Mouse (Mus musculus) monocyte, adult 2 months (primary cell): ENCODE measurements around the gene D3Ertd254e.
"Not testable (repeated sequence)": the region's sequence is repeated elsewhere in the genome, so short reads cannot be mapped to it uniquely, and the experiment has no call there.

Source experiments
- DNase-seq, 2 experiments: peaks; one replicate each; pipeline ENCODE4 v3.0.0; 2022; ENCODE audit warnings: low spot score in 2 of 2, low read depth in 1 of 2

D3Ertd254e gene

GRCm38 (mm10) chr3:36150934-36151686 lies at the start of gene D3Ertd254e:
Gene D3Ertd254e (plus strand): TSS chr3:36151017.
- DNase-seq = peak; percentile 22 to 56

- no peak for DNase-seq
Measured at GRCm38 (mm10) chr3:36116076-36116475, 34.7 kb upstream of the D3Ertd254e start.

- no peak for DNase-seq
Measured at GRCm38 (mm10) chr3:36119684-36120548, 30.9 kb upstream of the D3Ertd254e start.

- DNase-seq = not testable (repeated sequence)
Measured at GRCm38 (mm10) chr3:36126176-36126575, 24.6 kb upstream of the D3Ertd254e start.

- no peak for DNase-seq
Measured at GRCm38 (mm10) chr3:36136152-36136551, 14.7 kb upstream of the D3Ertd254e start.

GRCm38 (mm10) chr3:36137560-36137959 lies 13.3 kb upstream of the D3Ertd254e start:
- no peak for DNase-seq

- DNase-seq = no peak
Measured at GRCm38 (mm10) chr3:36138171-36138660, 12.6 kb upstream of the D3Ertd254e start.

- DNase-seq = no peak
Measured at GRCm38 (mm10) chr3:36138996-36139395, 11.8 kb upstream of the D3Ertd254e start.

- DNase-seq = no peak
Measured at GRCm38 (mm10) chr3:36150537-36150933, 282 bp upstream of the D3Ertd254e start.

- DNase-seq = no peak
Measured at GRCm38 (mm10) chr3:36155268-36155667, 4.5 kb downstream of the D3Ertd254e start.

- no peak for DNase-seq
Measured at GRCm38 (mm10) chr3:36170670-36171210, 19.9 kb downstream of the D3Ertd254e start.

GRCm38 (mm10) chr3:36171348-36171747 lies 20.5 kb downstream of the D3Ertd254e start:
- DNase-seq = no peak

- no peak for DNase-seq
Measured at GRCm38 (mm10) chr3:36173761-36174160, 22.9 kb downstream of the D3Ertd254e start.

GRCm38 (mm10) chr3:36181519-36181918 lies 30.7 kb downstream of the D3Ertd254e start:
- no peak for DNase-seq

- DNase-seq = no peak
Measured at GRCm38 (mm10) chr3:36186510-36186909, 35.7 kb downstream of the D3Ertd254e start.

GRCm38 (mm10) chr3:36189243-36189642 lies 38.4 kb downstream of the D3Ertd254e start:
- no peak for DNase-seq

GRCm38 (mm10) chr3:36201098-36201497 lies 50.3 kb downstream of the D3Ertd254e start:
- DNase-seq = no peak

GRCm38 (mm10) chr3:36202932-36203331 lies 52.1 kb downstream of the D3Ertd254e start:
- DNase-seq = no peak

- no peak for DNase-seq
Measured at GRCm38 (mm10) chr3:36207520-36208264, 56.9 kb downstream of the D3Ertd254e start.

- no peak for DNase-seq
Measured at GRCm38 (mm10) chr3:36209776-36210555, 59.1 kb downstream of the D3Ertd254e start.
